Mouse (Mus musculus) limb, embryonic 13.5 days (tissue): ENCODE data around the gene Gpalpp1. TPM values are rescaled to one million over a fixed set of nuclear protein-coding genes. Genes with fewer than 3 reads are reported as not detected.

Source experiments
- ATAC-seq: fragments of 200-750 bp; cut with Nextera tagmentation; 2 replicates; pipeline ENCODE4 v1.8.0; 2017; ENCODE audit warnings: low read depth, moderate number of reproducible peaks, moderate TSS enrichment; ENCODE audit not compliant: low FRiP score
- H3K27ac ChIP-seq: fragments of 300-500 bp; sonication (generic); 2 replicates; pipeline ENCODE4 v1.5.1; 2015; ENCODE audit warnings: inconsistent platforms, mild to moderate bottlenecking, moderate library complexity
- H3K27me3 ChIP-seq: fragments of 300-500 bp; sonication (generic); 2 replicates; pipeline ENCODE4 v1.6.1; 2015; ENCODE audit warnings: mild to moderate bottlenecking, inconsistent platforms
- H3K36me3 ChIP-seq: fragments of 300-500 bp; sonication (generic); 2 replicates; pipeline ENCODE4 v1.6.1; 2015; ENCODE audit warnings: inconsistent platforms, mild to moderate bottlenecking, moderate library complexity
- H3K4me1 ChIP-seq: fragments of 300-500 bp; sonication (generic); 2 replicates; pipeline ENCODE4 v1.6.1; 2015; ENCODE audit warnings: inconsistent platforms
- H3K4me2 ChIP-seq: fragments of 300-500 bp; sonication (generic); replicated peaks from 2 replicates; pipeline ENCODE4 v1.6.1; 2015; ENCODE audit warnings: inconsistent platforms, mild to moderate bottlenecking, moderate library complexity
- H3K4me3 ChIP-seq: fragments of 300-500 bp; sonication (generic); 2 replicates; pipeline ENCODE4 v1.5.1; 2015; ENCODE audit warnings: moderate library complexity, mild to moderate bottlenecking, inconsistent platforms
- H3K9ac ChIP-seq: fragments of 300-500 bp; sonication (generic); 2 replicates; pipeline ENCODE4 v1.6.1; 2015; ENCODE audit warnings: mild to moderate bottlenecking, inconsistent platforms
- H3K9me3 ChIP-seq: fragments of 300-500 bp; sonication (generic); 2 replicates; pipeline ENCODE4 v1.6.1; 2016; ENCODE audit warnings: inconsistent platforms
- WGBS: fragments of 180-500 bp; shearing (Covaris S2); methylation state at CpG from one replicate; pipeline ENCODE4 v1.1.7; 2015; 5-methylcytosine and 5-hydroxymethylcytosine counted together
- polyA plus RNA-seq: library from polyadenylated mRNA; unstranded; fragments of >200 nt; fragmentation: Nextera tagmentation; extraction: Ambion mirVana; gene quantifications from 2 replicates; pipeline ENCODE4 v1.2.1, GENCODE M21; 2015

Gene Gpalpp1
- polyA plus RNA-seq, 1 experiment from 2014 or later, result 13.0 TPM

DNA sequence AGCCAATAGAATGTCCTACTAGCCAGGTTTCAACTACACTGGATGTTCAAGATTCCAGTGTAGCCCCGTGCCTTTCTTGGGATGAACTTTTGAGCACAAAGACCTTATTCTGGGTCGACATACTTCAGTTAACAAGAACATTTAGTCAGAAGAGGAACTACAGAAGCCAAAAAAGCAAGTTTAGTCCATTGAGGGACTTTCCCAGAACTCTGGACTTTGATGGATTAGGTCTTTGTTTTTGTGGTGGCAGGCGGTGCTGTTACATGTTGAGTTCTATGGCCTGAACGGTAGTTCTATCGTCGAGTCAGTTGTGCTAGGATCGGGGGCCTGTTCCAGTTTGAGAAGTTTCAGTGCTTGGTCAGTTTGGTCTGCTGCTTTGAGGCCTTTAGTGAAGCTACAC lies 58.6 kb downstream of the Gpalpp1 start:
- no peak overlapping the region for H3K9ac ChIP-seq
- no peaks in the 10 kb centered on the region for H3K36me3 ChIP-seq
- H3K27ac ChIP-seq, result no peak overlapping the region
- H3K4me1 ChIP-seq, result peaks cover 4% of the 10 kb centered on the region; the same call in 1 of the 2 replicates
- no peaks in the 10 kb centered on the region for H3K9me3 ChIP-seq
- 89% methylated on average over 7 of the region's 7 CpGs for WGBS
- no peak overlapping the region for H3K4me2 ChIP-seq
- no peak for ATAC-seq
- no peaks in the 10 kb centered on the region for H3K27me3 ChIP-seq
- H3K4me3 ChIP-seq, result no peak overlapping the region

- no peaks in the 10 kb centered on the region for H3K27me3 ChIP-seq
- no peaks in the 10 kb centered on the region for H3K4me1 ChIP-seq
- no peaks in the 10 kb centered on the region for H3K9me3 ChIP-seq
- no peak overlapping the region for H3K4me2 ChIP-seq
- H3K36me3 ChIP-seq, result no peaks in the 10 kb centered on the region
- H3K9ac ChIP-seq, result no peak overlapping the region
- ATAC-seq, result no peak
- no peak overlapping the region for H3K27ac ChIP-seq
- no peak overlapping the region for H3K4me3 ChIP-seq
- WGBS, result 50% methylated on average over 1 of the region's 1 CpGs
Measured at GRCm38 (mm10) chr14:76045767-76046166, 64.8 kb downstream of the Gpalpp1 start.

DNA sequence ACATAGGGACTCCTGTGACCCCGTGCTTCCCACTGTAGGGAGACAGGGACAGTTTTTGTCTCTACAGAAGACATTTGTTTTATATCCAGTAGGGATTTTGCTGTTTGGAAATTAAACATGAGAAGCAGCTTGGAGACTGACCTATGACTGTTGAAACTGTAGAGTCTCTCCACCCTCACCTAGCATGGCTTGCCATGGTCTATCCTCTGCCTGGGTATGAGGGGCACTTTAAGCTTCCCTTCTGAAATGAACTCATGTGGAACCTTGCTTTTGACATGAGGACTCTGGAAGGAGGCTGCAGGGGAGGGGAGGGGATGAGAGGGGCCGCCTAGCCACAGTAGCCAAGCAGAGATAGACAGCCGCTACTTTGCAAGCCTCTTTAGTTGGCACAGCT lies 66.4 kb downstream of the Gpalpp1 start:
- WGBS, result 70% methylated on average over 3 of the region's 3 CpGs
- Histone ChIP-seq H3K4me1 (no peaks in the 10 kb centered on the region), H3K4me3 (no peak overlapping the region), H3K9ac (no peak overlapping the region), H3K4me2 (no peak overlapping the region), H3K27ac (no peak overlapping the region), H3K27me3 (no peaks in the 10 kb centered on the region), H3K36me3 (no peaks in the 10 kb centered on the region), H3K9me3 (no peaks in the 10 kb centered on the region)
- ATAC-seq, result no peak

DNA sequence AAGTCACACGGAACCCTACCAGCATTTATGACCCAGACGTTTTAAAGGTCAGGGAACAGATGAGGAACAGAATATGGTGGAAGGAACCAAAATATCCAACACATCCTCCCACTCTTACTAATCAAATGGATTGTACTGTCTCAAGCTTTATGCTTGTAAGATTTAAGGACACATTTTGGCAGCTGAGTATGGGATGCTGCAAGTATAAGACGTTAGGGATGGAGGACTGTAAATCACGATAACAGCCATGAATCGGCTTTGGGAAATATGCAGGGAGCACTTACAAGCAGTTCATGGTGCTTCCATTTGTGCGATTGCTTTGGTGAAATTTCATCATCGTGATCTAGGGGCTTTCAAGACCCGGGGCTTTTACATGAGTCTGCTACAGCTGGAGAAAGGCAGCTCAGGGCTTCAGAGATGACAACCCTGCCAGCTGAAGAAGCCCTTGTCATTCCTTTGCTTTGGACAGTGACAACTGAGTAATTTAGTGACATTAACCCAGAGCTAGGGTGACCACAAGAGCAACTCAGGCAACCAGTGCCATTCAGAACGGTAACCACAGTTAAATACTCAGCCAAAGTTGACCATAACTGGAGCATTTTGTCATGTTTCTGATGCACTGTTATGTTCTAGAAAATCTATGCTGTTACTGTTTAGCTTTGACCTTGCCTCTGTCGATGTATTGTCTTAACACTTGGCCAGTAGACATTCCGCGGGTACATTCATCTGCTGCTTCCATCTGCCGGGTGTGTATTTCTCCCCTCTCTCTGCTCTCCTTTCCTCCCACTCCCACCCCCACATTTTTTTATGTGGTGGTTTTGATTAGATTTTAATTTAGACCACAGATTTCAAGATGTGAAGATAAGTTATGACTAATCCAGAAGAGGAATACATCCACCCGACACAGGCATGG lies 67.1 kb downstream of the Gpalpp1 start:
- no peak overlapping the region for H3K4me3 ChIP-seq
- no peak overlapping the region for H3K27ac ChIP-seq
- no peaks in the 10 kb centered on the region for H3K36me3 ChIP-seq
- H3K4me1 ChIP-seq, result no peaks in the 10 kb centered on the region
- no peaks in the 10 kb centered on the region for H3K27me3 ChIP-seq
- ATAC-seq, result no peak
- no peak overlapping the region for H3K9ac ChIP-seq
- WGBS, result 76% methylated on average over 14 of the region's 14 CpGs
- H3K4me2 ChIP-seq, result no peak overlapping the region
- no peaks in the 10 kb centered on the region for H3K9me3 ChIP-seq

Other genes with a start within 250 kb of the Gpalpp1 start
- gene Kctd4, start 155.8 kb downstream of the Gpalpp1 start, polyA plus RNA-seq, result 1.4 and 1.6 TPM in 2 replicates
- 41.4 TPM in 2 replicates for gene Gtf2f2, start 99.9 kb downstream of the Gpalpp1 start, polyA plus RNA-seq
- gene Nufip1, start 131 bp upstream of the Gpalpp1 start, polyA plus RNA-seq, result 18.0 and 18.5 TPM in 2 replicates